Mouse (Mus musculus) embryonic fibroblast, embryonic 13.5 days (primary cell): Measurements from ENCODE around the gene Ess2.

Experiments used
- CTCF ChIP-seq: IDR thresholded peaks from 2 replicates; pipeline ENCODE4 v1.5.1; 2011; ENCODE audit warnings: mild to moderate bottlenecking, control low read depth, low read length, moderate library complexity, borderline replicate concordance; ENCODE audit not compliant: insufficient read depth
- POLR2A ChIP-seq: IDR thresholded peaks from 2 replicates; pipeline ENCODE4 v1.6.1; 2011; ENCODE audit warnings: low read depth, mild to moderate bottlenecking, control low read depth, low read length, moderate library complexity

DNA sequence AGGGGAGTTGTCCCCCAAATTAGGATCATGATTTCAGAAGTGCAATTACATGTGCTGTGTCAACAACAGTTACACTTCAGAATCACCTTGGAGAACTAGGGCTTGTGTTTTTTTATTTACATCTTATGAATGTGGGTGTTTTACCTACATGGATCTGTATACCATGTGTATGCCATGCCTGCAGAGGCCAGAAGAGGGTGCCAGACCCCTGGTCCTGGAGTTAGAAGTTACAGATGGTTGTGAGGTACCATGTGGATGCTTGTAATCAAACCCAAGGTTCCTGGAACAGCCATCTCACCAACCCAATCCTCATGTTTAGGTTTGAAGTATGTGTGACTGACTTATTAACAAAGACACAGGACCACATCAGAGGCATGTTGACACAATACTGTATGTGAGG lies 52.6 kb downstream of the Ess2 start:
- TF ChIP-seq POLR2A: no peak
- peak; percentile 29; the same call in 1 of the 2 replicates for TF ChIP-seq CTCF
